ENCODE assay signal across 27 mouse cellular contexts in the genomic region with DNA sequence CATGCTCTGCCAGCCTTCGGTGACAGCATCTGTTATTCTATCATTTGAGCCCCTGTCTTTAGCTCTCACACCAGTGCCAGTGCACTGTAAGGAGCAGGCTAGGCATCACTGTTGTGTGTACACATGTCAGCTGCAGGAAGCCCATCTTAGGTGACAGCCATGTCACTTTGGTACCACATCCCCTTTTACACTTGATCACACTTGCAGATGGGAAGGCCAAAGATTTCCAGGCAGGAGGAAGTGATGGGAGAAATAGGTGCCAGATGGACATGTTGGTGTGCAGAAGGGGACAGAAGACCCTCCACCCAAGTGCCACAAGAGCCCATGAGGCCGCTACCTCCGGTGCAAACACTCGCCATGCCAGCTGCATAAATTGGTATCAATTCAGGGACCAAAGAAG.
DNase-seq lines count a peak whose midpoint lies in the region; ATAC-seq and TF ChIP-seq lines count a peak whose summit lies in the region.
"Had no signal": no experiment of that assay in that cellular context is flagged by ENCODE, and none has a peak within 500 bp of the region (broad histone marks: within the 10 kb centered on the region; RNA-seq: fewer than 3 reads in every experiment).

No protein-coding gene starts in this region.

- ATAC-seq in forebrain, embryonic 15.5 days (replicated peaks), result peak; percentile 68
- no peak for ATAC-seq in forebrain, embryonic 11.5 days (replicated peaks; ENCODE audit: low FRiP score)
- ATAC-seq in hindbrain, postnatal 0 days, result peak; percentile 97
- no peak for ATAC-seq in hindbrain, embryonic 13.5 days (ENCODE audit: low FRiP score)
- no peak for ATAC-seq in heart, embryonic 12.5 days (ENCODE audit: insufficient number of reproducible peaks, low FRiP score)
- ATAC-seq: activated CD4-positive, CD25-positive, alpha-beta regulatory T cell, adult 4 months; midbrain, embryonic 16.5 days had no signal

- H3K9me3 ChIP-seq in forebrain, embryonic 15.5 days, result no peaks in the 10 kb centered on the region
- H3K9me3 ChIP-seq in forebrain, embryonic 11.5 days (ENCODE audit: control insufficient read depth, low read length), result no peaks in the 10 kb centered on the region
- H3K9me3 ChIP-seq in hindbrain, postnatal 0 days (ENCODE audit: low read length), result no peaks in the 10 kb centered on the region
- H3K9me3 ChIP-seq in hindbrain, embryonic 13.5 days, result no peaks in the 10 kb centered on the region
- no peaks in the 10 kb centered on the region for H3K9me3 ChIP-seq in heart, embryonic 12.5 days (replicated peaks)
- H3K9me3 ChIP-seq: hindbrain, embryonic 10.5 days; kidney, embryonic 15.5 days; limb, embryonic 12.5 days; lung, embryonic 15.5 days; midbrain, embryonic 10.5 days; neural tube, embryonic 12.5 days had no signal

- no peak overlapping the region for H3K4me2 ChIP-seq in forebrain, embryonic 15.5 days (replicated peaks)
- H3K4me2 ChIP-seq in forebrain, embryonic 11.5 days (ENCODE audit: low read depth, low read length, severe bottlenecking), result no peak overlapping the region
- H3K4me2 ChIP-seq in hindbrain, postnatal 0 days (ENCODE audit: low read depth, low read length), result no peak overlapping the region
- H3K4me2 ChIP-seq in hindbrain, embryonic 13.5 days, result no peak overlapping the region
- H3K4me2 ChIP-seq in heart, embryonic 12.5 days, result no peak overlapping the region
- H3K4me2 ChIP-seq: kidney, embryonic 15.5 days; limb, embryonic 12.5 days; lung, embryonic 15.5 days; neural tube, embryonic 12.5 days had no signal

- peak overlapping the region; percentile 50 for H3K27ac ChIP-seq in forebrain, embryonic 15.5 days (replicated peaks)
- no peak overlapping the region for H3K27ac ChIP-seq in forebrain, embryonic 11.5 days (ENCODE audit: low read depth, low read length)
- H3K27ac ChIP-seq in hindbrain, postnatal 0 days, result no peak overlapping the region
- H3K27ac ChIP-seq in hindbrain, embryonic 13.5 days, result no peak overlapping the region
- no peak overlapping the region for H3K27ac ChIP-seq in heart, embryonic 12.5 days (ENCODE audit: poor library complexity, severe bottlenecking)
- H3K27ac ChIP-seq: gastrocnemius, adult 2 months; hindbrain, embryonic 10.5 days; kidney, embryonic 15.5 days; limb, embryonic 12.5 days; lung, embryonic 15.5 days; midbrain, embryonic 10.5 days; neural tube, embryonic 12.5 days had no signal

- peaks cover 7% of the 10 kb centered on the region; the same call in 1 of the 2 replicates for H3K4me1 ChIP-seq in forebrain, embryonic 15.5 days
- H3K4me1 ChIP-seq in forebrain, embryonic 11.5 days (replicated peaks; ENCODE audit: control insufficient read depth, insufficient read depth, low read length), result no peaks in the 10 kb centered on the region
- H3K4me1 ChIP-seq in hindbrain, postnatal 0 days (ENCODE audit: insufficient read depth, low read length), result no peaks in the 10 kb centered on the region
- no peaks in the 10 kb centered on the region for H3K4me1 ChIP-seq in hindbrain, embryonic 13.5 days (replicated peaks)
- H3K4me1 ChIP-seq in heart, embryonic 12.5 days (replicated peaks), result 0 out of 2 replicates have a peak, but pooled peaks cover 3% of the 10 kb centered on the region
- H3K4me1 ChIP-seq: hindbrain, embryonic 10.5 days; kidney, embryonic 15.5 days; limb, embryonic 12.5 days; neural tube, embryonic 12.5 days had no signal

- H3K4me3 ChIP-seq in forebrain, embryonic 15.5 days, result no peak overlapping the region
- no peak overlapping the region for H3K4me3 ChIP-seq in forebrain, embryonic 11.5 days (ENCODE audit: low read depth, low read length)
- no peak overlapping the region for H3K4me3 ChIP-seq in hindbrain, postnatal 0 days (ENCODE audit: low read length)
- no peak overlapping the region for H3K4me3 ChIP-seq in hindbrain, embryonic 13.5 days
- H3K4me3 ChIP-seq in heart, embryonic 12.5 days, result no peak overlapping the region
- H3K4me3 ChIP-seq: gastrocnemius, adult 2 months; hindbrain, embryonic 10.5 days; kidney, embryonic 15.5 days; limb, embryonic 12.5 days; lung, embryonic 15.5 days; midbrain, embryonic 10.5 days; myocyte; neural tube, embryonic 12.5 days had no signal

- no peaks in the 10 kb centered on the region for H3K27me3 ChIP-seq in forebrain, embryonic 15.5 days
- no peaks in the 10 kb centered on the region for H3K27me3 ChIP-seq in forebrain, embryonic 11.5 days (ENCODE audit: control insufficient read depth, insufficient read depth, low read length)
- H3K27me3 ChIP-seq in hindbrain, postnatal 0 days (ENCODE audit: insufficient read depth, low read length), result no peaks in the 10 kb centered on the region
- H3K27me3 ChIP-seq in hindbrain, embryonic 13.5 days, result no peaks in the 10 kb centered on the region
- H3K27me3 ChIP-seq in heart, embryonic 12.5 days (replicated peaks), result no peaks in the 10 kb centered on the region
- H3K27me3 ChIP-seq: CH12.LX; kidney, embryonic 15.5 days; limb, embryonic 12.5 days; lung, embryonic 15.5 days; neural tube, embryonic 12.5 days had no signal

- 71% methylated on average over 4 of the region's 4 CpGs for WGBS in forebrain, embryonic 15.5 days
- WGBS in forebrain, embryonic 11.5 days, result 88% methylated on average over 4 of the region's 4 CpGs
- 62% methylated on average over 4 of the region's 4 CpGs for WGBS in hindbrain, postnatal 0 days
- 91% methylated on average over 4 of the region's 4 CpGs for WGBS in hindbrain, embryonic 13.5 days
- 81% methylated on average over 4 of the region's 4 CpGs for WGBS in heart, embryonic 12.5 days

- no peak for TF ChIP-seq CTCF in hindbrain, postnatal 0 days (IDR thresholded peaks at IDR 0.05; ENCODE audit: low read depth)
- no peak for TF ChIP-seq CTCF in brain, embryonic 14.5 days (IDR thresholded peaks at IDR 0.05; ENCODE audit: borderline replicate concordance, extremely low read depth, insufficient read depth, insufficient read length)

- DNase-seq in forebrain, embryonic 11.5 days (ENCODE audit: low spot score), result no peak
- peak; percentile 76 for DNase-seq in hindbrain, postnatal 0 days (ENCODE audit: low spot score)
- peak; percentile 26 for DNase-seq in A20 (ENCODE audit: low read depth, low spot score)
- DNase-seq in brain, embryonic 14.5 days (ENCODE audit: low read depth), result peak; percentile 61
- DNase-seq: adrenal gland, adult 2 months; adrenal gland, postnatal 36 days; cerebellum, adult 8-10 months; gastrocnemius, adult 2 months; gastrocnemius, postnatal 36 days; heart, postnatal 14 days; kidney, adult 18-20 months; kidney, postnatal 25 days; thymus, adult 2 months; thymus, postnatal 36 days had no signal

- no peak for TF ChIP-seq POLR2A in brain, embryonic 14.5 days (IDR thresholded peaks at IDR 0.05; ENCODE audit: borderline replicate concordance, extremely low read depth, insufficient read depth, insufficient read length, poor library complexity, severe bottlenecking)

- H3K36me3 ChIP-seq in forebrain, embryonic 15.5 days, result no peaks in the 10 kb centered on the region
- H3K36me3 ChIP-seq in forebrain, embryonic 11.5 days (ENCODE audit: control insufficient read depth, insufficient read depth, low read length), result no peaks in the 10 kb centered on the region
- H3K36me3 ChIP-seq in hindbrain, postnatal 0 days (ENCODE audit: insufficient read depth, low read length), result no peaks in the 10 kb centered on the region
- no peaks in the 10 kb centered on the region for H3K36me3 ChIP-seq in hindbrain, embryonic 13.5 days
- peaks cover 5% of the 10 kb centered on the region; the same call in 1 of the 2 replicates for H3K36me3 ChIP-seq in heart, embryonic 12.5 days
- H3K36me3 ChIP-seq: hindbrain, embryonic 10.5 days; kidney, embryonic 15.5 days; limb, embryonic 12.5 days; midbrain, embryonic 10.5 days; neural tube, embryonic 12.5 days had no signal

- H3K9ac ChIP-seq in forebrain, embryonic 15.5 days (replicated peaks), result no peak overlapping the region
- no peak overlapping the region for H3K9ac ChIP-seq in forebrain, embryonic 11.5 days (ENCODE audit: low read length)
- no peak overlapping the region for H3K9ac ChIP-seq in hindbrain, postnatal 0 days (replicated peaks; ENCODE audit: low read length)
- no peak overlapping the region for H3K9ac ChIP-seq in hindbrain, embryonic 13.5 days
- H3K9ac ChIP-seq in heart, embryonic 12.5 days, result no peak overlapping the region
- H3K9ac ChIP-seq: kidney, embryonic 15.5 days; limb, embryonic 12.5 days; lung, embryonic 15.5 days; neural tube, embryonic 12.5 days had no signal

Comparison
In these comparisons a context has a peak if more than half of its experiments do, and no peak if none do; other contexts are left out.
1. ATAC-seq: peak in forebrain, embryonic 15.5 days (single experiment) and hindbrain, postnatal 0 days (single experiment); none in forebrain, embryonic 11.5 days (single experiment), hindbrain, embryonic 13.5 days (single experiment) and heart, embryonic 12.5 days (single experiment).